Mouse (Mus musculus): ENCODE measurements around the gene St6galnac3.

Gene St6galnac3

GRCm38 (mm10) chr3:153690553-153690952 lies 34.4 kb downstream of the St6galnac3 start:
- DNase-seq (ENCODE audit: low read depth, low spot score), result no peak

GRCm38 (mm10) chr3:153689793-153690291 lies 35.1 kb downstream of the St6galnac3 start:
- no peak for DNase-seq (ENCODE audit: low read depth, low spot score)

GRCm38 (mm10) chr3:153687896-153688295 lies 37.1 kb downstream of the St6galnac3 start:
- DNase-seq (ENCODE audit: low read depth, low spot score), result no peak

GRCm38 (mm10) chr3:153684909-153685308 lies 40.1 kb downstream of the St6galnac3 start:
- DNase-seq (ENCODE audit: low read depth, low spot score), result no peak

GRCm38 (mm10) chr3:153682303-153682702 lies 42.7 kb downstream of the St6galnac3 start:
- DNase-seq (ENCODE audit: low read depth, low spot score), result no peak

- DNase-seq (ENCODE audit: low read depth, low spot score), result no peak
These were observed 43.3 kb downstream of the St6galnac3 start for GRCm38 (mm10) chr3:153681720-153682119.

- no peak for DNase-seq (ENCODE audit: low read depth, low spot score)
These were observed 49.1 kb downstream of the St6galnac3 start for GRCm38 (mm10) chr3:153675832-153676231.

GRCm38 (mm10) chr3:153675073-153675472 lies 49.9 kb downstream of the St6galnac3 start:
- DNase-seq (ENCODE audit: low read depth, low spot score), result peak; percentile 55

GRCm38 (mm10) chr3:153674359-153674758 lies 50.6 kb downstream of the St6galnac3 start:
- no peak for DNase-seq (ENCODE audit: low read depth, low spot score)

- no peak for DNase-seq (ENCODE audit: low read depth, low spot score)
These were observed 51.5 kb downstream of the St6galnac3 start for GRCm38 (mm10) chr3:153673451-153673850.

- no peak for DNase-seq (ENCODE audit: low read depth, low spot score)
These were observed 53.9 kb downstream of the St6galnac3 start for GRCm38 (mm10) chr3:153670953-153671674.

- no peak for DNase-seq (ENCODE audit: low read depth, low spot score)
These were observed 55.1 kb downstream of the St6galnac3 start for GRCm38 (mm10) chr3:153669737-153670435.

GRCm38 (mm10) chr3:153669329-153669728 lies 55.6 kb downstream of the St6galnac3 start:
- DNase-seq (ENCODE audit: low read depth, low spot score), result no peak

- no peak for DNase-seq (ENCODE audit: low read depth, low spot score)
These were observed 56.3 kb downstream of the St6galnac3 start for GRCm38 (mm10) chr3:153668447-153669290.

- no peak for DNase-seq (ENCODE audit: low read depth, low spot score)
These were observed 60.3 kb downstream of the St6galnac3 start for GRCm38 (mm10) chr3:153664696-153665095.

- DNase-seq (ENCODE audit: low read depth, low spot score), result no peak
These were observed 61.0 kb downstream of the St6galnac3 start for GRCm38 (mm10) chr3:153663841-153664427.

GRCm38 (mm10) chr3:153662796-153663195 lies 62.2 kb downstream of the St6galnac3 start:
- no peak for DNase-seq (ENCODE audit: low read depth, low spot score)

- no peak for DNase-seq (ENCODE audit: low read depth, low spot score)
These were observed 63.0 kb downstream of the St6galnac3 start for GRCm38 (mm10) chr3:153661927-153662326.

GRCm38 (mm10) chr3:153659575-153660168 lies 65.3 kb downstream of the St6galnac3 start:
- DNase-seq (ENCODE audit: low read depth, low spot score), result no peak

- DNase-seq (ENCODE audit: low read depth, low spot score), result peak; percentile 79
These were observed 66.8 kb downstream of the St6galnac3 start for GRCm38 (mm10) chr3:153658051-153658777.

Data from CD4-positive, CD25-positive, alpha-beta regulatory T cell, adult 2 months (primary cell).